Mouse (Mus musculus) liver, embryonic 11.5 days (tissue): Measurements from ENCODE around the gene Ggct. TPM values are rescaled to one million over a fixed set of nuclear protein-coding genes. Genes with fewer than 3 reads are reported as not detected.
A peak's percentile ranks its signal among the peaks of the same experiment; 100 is the strongest.

Experiments used
- ATAC-seq: fragments of 200-750 bp; cut with Nextera tagmentation; replicated peaks from 2 replicates; pipeline ENCODE4 v1.8.0; 2017; ENCODE audit warnings: moderate number of reproducible peaks, mild to moderate bottlenecking, moderate TSS enrichment, moderate library complexity; ENCODE audit not compliant: low FRiP score
- DNase-seq: peaks from one replicate; pipeline ENCODE4 v3.0.0-alpha.2; 2017; ENCODE audit warnings: low spot score
- H3K27ac ChIP-seq: fragments of 300-500 bp; sonication (generic); 2 replicates; pipeline ENCODE4 v1.5.1; 2014; ENCODE audit warnings: mild to moderate bottlenecking, low read depth, low read length, control low read depth
- H3K27me3 ChIP-seq: fragments of 300-500 bp; sonication (generic); replicated peaks from 2 replicates; pipeline ENCODE4 v1.6.1; 2014; ENCODE audit warnings: low read length, mixed read lengths; ENCODE audit not compliant: control insufficient read depth, insufficient read depth
- H3K36me3 ChIP-seq: fragments of 300-500 bp; sonication (generic); 2 replicates; pipeline ENCODE4 v1.6.1; 2014; ENCODE audit warnings: mild to moderate bottlenecking, low read length, moderate library complexity, mixed read lengths; ENCODE audit not compliant: control insufficient read depth, insufficient read depth
- H3K4me1 ChIP-seq: fragments of 300-500 bp; sonication (generic); replicated peaks from 2 replicates; pipeline ENCODE4 v1.6.1; 2014; ENCODE audit warnings: low read length, mixed read lengths; ENCODE audit not compliant: control insufficient read depth, insufficient read depth
- H3K4me2 ChIP-seq: fragments of 300-500 bp; sonication (generic); 2 replicates; pipeline ENCODE4 v1.6.1; 2014; ENCODE audit warnings: mild to moderate bottlenecking, control low read depth, moderate library complexity
- H3K4me3 ChIP-seq: fragments of 300-500 bp; sonication (generic); 2 replicates; pipeline ENCODE4 v1.5.1; 2014; ENCODE audit warnings: low read depth, low read length, control low read depth
- H3K9ac ChIP-seq: fragments of 300-500 bp; sonication (generic); 2 replicates; pipeline ENCODE4 v1.6.1; 2014; ENCODE audit warnings: low read depth, low read length, control low read depth
- H3K9me3 ChIP-seq: fragments of 300-500 bp; sonication (generic); 2 replicates; pipeline ENCODE4 v1.6.1; 2016; ENCODE audit warnings: low read length, inconsistent platforms, mixed read lengths; ENCODE audit not compliant: control insufficient read depth
- WGBS: fragments of 180-500 bp; shearing (Covaris S2); extraction: QIAGEN DNeasy Blood & Tissue Kit; methylation state at CpG from one replicate; pipeline ENCODE4 v1.1.7; 2014; 5-methylcytosine and 5-hydroxymethylcytosine counted together
- polyA plus RNA-seq: library from polyadenylated mRNA; unstranded; fragments of >200 nt; fragmentation: Nextera tagmentation; extraction: Ambion mirVana; gene quantifications from 2 replicates; pipeline ENCODE4 v1.2.1, GENCODE M21; 2014

Gene Ggct
- polyA plus RNA-seq, 1 experiment from 2014 or later, result 11.8 TPM

GRCm38 (mm10) chr6:54952542-54952941 is 40.2 kb downstream of the Ggct start:
- no peak overlapping the region for H3K4me2 ChIP-seq
- no peaks in the 10 kb centered on the region for H3K27me3 ChIP-seq
- no peak for ATAC-seq
- H3K9ac ChIP-seq, result no peak overlapping the region
- no peak overlapping the region for H3K27ac ChIP-seq
- H3K9me3 ChIP-seq, result no peaks in the 10 kb centered on the region
- no peaks in the 10 kb centered on the region for H3K36me3 ChIP-seq
- 75% methylated on average over 3 of the region's 3 CpGs for WGBS
- H3K4me1 ChIP-seq, result 0 out of 2 replicates have a peak, but pooled peaks cover 2% of the 10 kb centered on the region
- DNase-seq, result no peak
- no peak overlapping the region for H3K4me3 ChIP-seq

GRCm38 (mm10) chr6:54948682-54949081 is 44.1 kb downstream of the Ggct start:
- DNase-seq (no peak), ATAC-seq (no peak)
- no peaks in the 10 kb centered on the region for H3K9me3 ChIP-seq
- H3K4me2 ChIP-seq, result no peak overlapping the region
- H3K4me3 ChIP-seq, result no peak overlapping the region
- H3K27me3 ChIP-seq, result peaks cover 13% of the 10 kb centered on the region
- no peak overlapping the region for H3K27ac ChIP-seq
- WGBS, result 53% methylated on average over 5 of the region's 5 CpGs
- H3K36me3 ChIP-seq, result no peaks in the 10 kb centered on the region
- H3K4me1 ChIP-seq, result peaks cover 4% of the 10 kb centered on the region; the same call in 1 of the 2 replicates
- H3K9ac ChIP-seq, result no peak overlapping the region

- H3K27ac ChIP-seq, result no peak overlapping the region
- WGBS, result 71% methylated on average over 4 of the region's 4 CpGs
- peaks cover 30% of the 10 kb centered on the region for H3K27me3 ChIP-seq
- H3K4me1 ChIP-seq, result peaks cover 4% of the 10 kb centered on the region; the same call in 1 of the 2 replicates
- H3K4me2 ChIP-seq, result no peak overlapping the region
- H3K36me3 ChIP-seq, result no peaks in the 10 kb centered on the region
- ATAC-seq (no peak), DNase-seq (no peak)
- H3K4me3 ChIP-seq, result no peak overlapping the region
- no peaks in the 10 kb centered on the region for H3K9me3 ChIP-seq
- no peak overlapping the region for H3K9ac ChIP-seq
These were observed 46.4 kb downstream of the Ggct start for GRCm38 (mm10) chr6:54946241-54946953.

GRCm38 (mm10) chr6:54944551-54944950 is 48.2 kb downstream of the Ggct start:
- ATAC-seq (no peak), DNase-seq (no peak)
- H3K9ac ChIP-seq, result no peak overlapping the region
- peaks cover 30% of the 10 kb centered on the region for H3K27me3 ChIP-seq
- WGBS, result 75% methylated on average over 16 of the region's 16 CpGs
- peaks cover 9% of the 10 kb centered on the region for H3K4me1 ChIP-seq
- H3K36me3 ChIP-seq, result no peaks in the 10 kb centered on the region
- H3K4me2 ChIP-seq, result no peak overlapping the region
- no peak overlapping the region for H3K4me3 ChIP-seq
- H3K9me3 ChIP-seq, result no peaks in the 10 kb centered on the region
- no peak overlapping the region for H3K27ac ChIP-seq

- Histone ChIP-seq H3K9ac (no peak overlapping the region), H3K36me3 (no peaks in the 10 kb centered on the region), H3K27ac (no peak overlapping the region), H3K4me2 (peak overlapping the region; percentile 23; the same call in 1 of the 2 replicates), H3K4me3 (no peak overlapping the region), H3K27me3 (peaks cover 30% of the 10 kb centered on the region), H3K4me1 (peaks cover 7% of the 10 kb centered on the region), H3K9me3 (no peaks in the 10 kb centered on the region)
- 34% methylated on average over 24 of the region's 24 CpGs for WGBS
- DNase-seq, result no peak
- ATAC-seq, result no peak
These were observed 49.0 kb downstream of the Ggct start for GRCm38 (mm10) chr6:54943753-54944152.

- H3K9ac ChIP-seq, result no peak overlapping the region
- no peak for DNase-seq
These were observed 49.5 kb downstream of the Ggct start for GRCm38 (mm10) chr6:54943292-54943691.

GRCm38 (mm10) chr6:54941149-54941548 is 51.6 kb downstream of the Ggct start:
- no peak overlapping the region for H3K9ac ChIP-seq
- peaks cover 30% of the 10 kb centered on the region for H3K27me3 ChIP-seq
- no peaks in the 10 kb centered on the region for H3K36me3 ChIP-seq
- ATAC-seq (no peak), DNase-seq (no peak)
- peaks cover 7% of the 10 kb centered on the region for H3K4me1 ChIP-seq
- H3K27ac ChIP-seq, result no peak overlapping the region
- no peaks in the 10 kb centered on the region for H3K9me3 ChIP-seq
- no peak overlapping the region for H3K4me2 ChIP-seq
- 67% methylated on average over 6 of the region's 6 CpGs for WGBS
- H3K4me3 ChIP-seq, result no peak overlapping the region

More at GRCm38 (mm10) chr6:54943292-54943691, 49.5 kb downstream of the Ggct start:
- no peak overlapping the region for H3K4me3 ChIP-seq
- ATAC-seq, result no peak
- peaks cover 7% of the 10 kb centered on the region for H3K4me1 ChIP-seq
- no peaks in the 10 kb centered on the region for H3K9me3 ChIP-seq
- H3K27ac ChIP-seq, result no peak overlapping the region
- WGBS, result 63% methylated on average over 16 of the region's 16 CpGs
- H3K4me2 ChIP-seq, result no peak overlapping the region
- H3K27me3 ChIP-seq, result peaks cover 30% of the 10 kb centered on the region
- H3K36me3 ChIP-seq, result no peaks in the 10 kb centered on the region

GRCm38 (mm10) chr6:54940126-54940525 is 52.6 kb downstream of the Ggct start:
- Histone ChIP-seq H3K36me3 (no peaks in the 10 kb centered on the region), H3K4me3 (no peak overlapping the region), H3K27ac (no peak overlapping the region), H3K4me1 (peaks cover 7% of the 10 kb centered on the region), H3K9me3 (no peaks in the 10 kb centered on the region), H3K9ac (no peak overlapping the region), H3K4me2 (no peak overlapping the region; the same call in 1 of the 2 replicates), H3K27me3 (peaks cover 30% of the 10 kb centered on the region)
- WGBS, result 68% methylated on average over 7 of the region's 7 CpGs
- DNase-seq (no peak), ATAC-seq (no peak)

GRCm38 (mm10) chr6:54939631-54940030 is 53.1 kb downstream of the Ggct start:
- H3K27ac ChIP-seq, result no peak overlapping the region

More at GRCm38 (mm10) chr6:54939631-54940030, 53.1 kb downstream of the Ggct start:
- peaks cover 7% of the 10 kb centered on the region for H3K4me1 ChIP-seq
- no peak overlapping the region for H3K9ac ChIP-seq
- H3K4me3 ChIP-seq, result no peak overlapping the region
- H3K36me3 ChIP-seq, result no peaks in the 10 kb centered on the region
- no peak for DNase-seq
- peaks cover 26% of the 10 kb centered on the region for H3K27me3 ChIP-seq
- H3K9me3 ChIP-seq, result no peaks in the 10 kb centered on the region
- H3K4me2 ChIP-seq, result no peak overlapping the region; the same call in 1 of the 2 replicates
- ATAC-seq, result no peak; the same call in 1 of the 2 replicates
- WGBS, result 35% methylated on average over 4 of the region's 4 CpGs
